In the genomic region with DNA sequence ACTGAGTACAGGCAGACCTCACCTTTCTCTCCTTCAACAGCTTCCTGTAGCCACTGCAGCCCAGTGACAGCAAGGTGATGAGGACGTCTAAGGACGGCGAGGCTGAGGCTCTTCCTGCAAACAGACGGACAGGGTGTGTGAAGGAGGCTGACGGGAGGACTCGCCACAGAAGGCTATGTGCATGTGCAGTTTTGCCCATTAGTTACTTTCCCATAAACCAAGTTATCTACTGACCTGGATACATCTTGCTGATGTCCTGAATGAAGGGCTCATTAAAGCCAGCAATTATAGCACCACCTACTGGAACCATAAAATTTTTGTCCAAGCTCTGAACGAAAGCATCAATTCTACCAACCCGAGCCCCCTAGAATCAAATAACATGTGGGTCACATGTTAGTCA, we compare ENCODE assay signal across 9 mouse cellular contexts. TPM values are rescaled to one million over a fixed set of nuclear protein-coding genes. Genes with fewer than 3 reads are reported as not detected.
DNase-seq lines count a peak whose midpoint lies in the region; ATAC-seq and TF ChIP-seq lines count a peak whose summit lies in the region.
"Had no signal": no experiment of that assay in that cellular context is flagged by ENCODE, and none has a peak within 500 bp of the region (broad histone marks: within the 10 kb centered on the region; RNA-seq: fewer than 3 reads in every experiment).

No protein-coding gene starts in this region.

- peaks cover 26% of the 10 kb centered on the region for H3K36me3 ChIP-seq in intestine, postnatal 0 days (ENCODE audit: control insufficient read depth, insufficient read depth)
- H3K36me3 ChIP-seq in intestine, embryonic 16.5 days (ENCODE audit: control insufficient read depth, insufficient read depth, low read length) = 0 out of 2 replicates have a peak, but pooled peaks cover 9% of the 10 kb centered on the region

- ATAC-seq in intestine, postnatal 0 days = no peak
- no peak for ATAC-seq in intestine, embryonic 16.5 days
- ATAC-seq in erythroid progenitor cell, adult 5-6 weeks (replicated peaks; ENCODE audit: low FRiP score, poor library complexity, severe bottlenecking) = peak; percentile 25; the same call in 1 of the 2 replicates

- no peak overlapping the region for H3K4me2 ChIP-seq in intestine, postnatal 0 days (replicated peaks; ENCODE audit: low read depth)
- H3K4me2 ChIP-seq in intestine, embryonic 16.5 days (ENCODE audit: low read depth, low read length) = no peak overlapping the region
- H3K4me2 ChIP-seq: liver, embryonic 15.5 days had no signal

- H3K9me3 ChIP-seq in intestine, postnatal 0 days (ENCODE audit: control insufficient read depth) = no peaks in the 10 kb centered on the region
- H3K9me3 ChIP-seq in intestine, embryonic 16.5 days (ENCODE audit: control insufficient read depth, low read length) = no peaks in the 10 kb centered on the region
- H3K9me3 ChIP-seq: liver, embryonic 15.5 days had no signal

- 74% methylated on average over 8 of the region's 8 CpGs for WGBS in intestine, postnatal 0 days
- WGBS in intestine, embryonic 16.5 days = 70% methylated on average over 8 of the region's 8 CpGs

- no peak overlapping the region for H3K27ac ChIP-seq in intestine, postnatal 0 days (ENCODE audit: low read depth, low read length)
- no peak overlapping the region for H3K27ac ChIP-seq in intestine, embryonic 16.5 days (ENCODE audit: low read length)
- H3K27ac ChIP-seq: liver, embryonic 15.5 days had no signal

- H3K27me3 ChIP-seq in intestine, postnatal 0 days (replicated peaks; ENCODE audit: control insufficient read depth, insufficient read depth, low read length) = no peaks in the 10 kb centered on the region
- no peaks in the 10 kb centered on the region for H3K27me3 ChIP-seq in intestine, embryonic 16.5 days (replicated peaks; ENCODE audit: control insufficient read depth, insufficient read depth, low read length)
- H3K27me3 ChIP-seq: liver, embryonic 15.5 days had no signal

- peak; percentile 69 for TF ChIP-seq CTCF in intestine, postnatal 0 days (IDR thresholded peaks at IDR 0.05; ENCODE audit: low read depth)

- DNase-seq in embryo, embryonic 10.5 days (ENCODE audit: low spot score) = peak; percentile 48
- no peak for DNase-seq in embryo, embryonic 9.5 days (ENCODE audit: extremely low spot score)
- peak; percentile 10 for DNase-seq in A20 (ENCODE audit: low read depth, low spot score)
- no peak for DNase-seq in adrenal gland, postnatal 4 days (ENCODE audit: low spot score in 2 of 2)
- no peak for DNase-seq in kidney, adult 8-10 months

- H3K4me1 ChIP-seq in intestine, postnatal 0 days (replicated peaks; ENCODE audit: control insufficient read depth, insufficient read depth, low read length) = no peaks in the 10 kb centered on the region
- H3K4me1 ChIP-seq in intestine, embryonic 16.5 days (ENCODE audit: control insufficient read depth, insufficient read depth, low read length) = no peaks in the 10 kb centered on the region
- H3K4me1 ChIP-seq: liver, embryonic 15.5 days had no signal

- H3K9ac ChIP-seq in intestine, postnatal 0 days (ENCODE audit: low read depth, low read length) = no peak overlapping the region
- no peak overlapping the region for H3K9ac ChIP-seq in intestine, embryonic 16.5 days (ENCODE audit: low read depth, low read length)
- H3K9ac ChIP-seq: liver, embryonic 15.5 days had no signal

- no peak overlapping the region for H3K4me3 ChIP-seq in intestine, postnatal 0 days (ENCODE audit: low read depth, low read length)
- no peak overlapping the region for H3K4me3 ChIP-seq in intestine, embryonic 16.5 days (ENCODE audit: low read length)
- H3K4me3 ChIP-seq: liver, embryonic 15.5 days had no signal

RNA-seq across cellular contexts. Expression of a gene that starts 13.5 kb away (rescaled TPM):
- 8.9 and 9.1 TPM in 2 replicates for polyA plus RNA-seq in intestine, postnatal 0 days (2015; fragmentation: Nextera tagmentation; extraction: Ambion mirVana)
- 11.9 and 12.9 TPM in 2 replicates for polyA plus RNA-seq in intestine, embryonic 16.5 days (2015; fragmentation: Nextera tagmentation; extraction: Ambion mirVana)
- total RNA-seq in erythroid progenitor cell, adult 5-6 weeks (2015; ENCODE audit: low replicate concordance) = 8.3 and 15.5 TPM in 2 replicates
- 10.1 and 27.7 TPM in 2 replicates for total RNA-seq in erythroid progenitor cell, adult 5-6 weeks (2017; ENCODE audit: low replicate concordance)
- total RNA-seq in adrenal gland, postnatal 4 days (2021) = 10 to 100 TPM; 16.8 to 21.8 TPM

Comparison
In these comparisons a context has a peak if more than half of its experiments do, and no peak if none do; other contexts are left out.
1. DNase-seq: peak in embryo, embryonic 10.5 days (single experiment) and A20 (single experiment); none in embryo, embryonic 9.5 days (single experiment), adrenal gland, postnatal 4 days (0 of 2) and kidney, adult 8-10 months (0 of 2).